Comparison of ENCODE assay signal across 9 mouse cellular contexts in genomic region chr9:44487441-44487840, GRCm38 (mm10). TPM values are rescaled to one million over a fixed set of nuclear protein-coding genes. Genes with fewer than 3 reads are reported as not detected.
DNase-seq lines count a peak whose midpoint lies in the region; ATAC-seq and TF ChIP-seq lines count a peak whose summit lies in the region.
"Had no signal": no experiment of that assay in that cellular context is flagged by ENCODE, and none has a peak within 500 bp of the region (broad histone marks: within the 10 kb centered on the region; RNA-seq: fewer than 3 reads in every experiment).

No protein-coding gene starts in this region.

- no peak for TF ChIP-seq CTCF in left cerebral cortex, adult 2 months (IDR thresholded peaks at IDR 0.05)
- TF ChIP-seq CTCF in kidney, postnatal 0 days (IDR thresholded peaks at IDR 0.05; ENCODE audit: low read depth), result no peak
- no peak for TF ChIP-seq CTCF in stomach, postnatal 0 days (IDR thresholded peaks at IDR 0.05; ENCODE audit: low read depth)

- intact Hi-C loops in left cerebral cortex, adult 2 months (cut with DNase I), result no loop called here

- peak in 1 of 2 experiments; percentile 26 for DNase-seq in left cerebral cortex, adult 2 months (ENCODE audit: extremely low spot score in 1 of 2, low spot score in 2 of 2)
- no peak for DNase-seq in left cerebral cortex, adult 9 months (ENCODE audit: low spot score in 2 of 2)
- DNase-seq in embryonic facial prominence, embryonic 14.5 days (ENCODE audit: low spot score), result peak; percentile 51
- no peak for DNase-seq in kidney, postnatal 0 days (ENCODE audit: low spot score)
- peak; percentile 87 for DNase-seq in lung, postnatal 14 days
- DNase-seq in stomach, postnatal 0 days (ENCODE audit: low spot score), result peak; percentile 92
- no peak for DNase-seq in natural killer cell, adult 2 months (ENCODE audit: low spot score in 2 of 2)

- peak overlapping the region; percentile 92 for H3K9ac ChIP-seq in embryonic facial prominence, embryonic 14.5 days (ENCODE audit: low read depth, low read length)
- peak overlapping the region; percentile 97 for H3K9ac ChIP-seq in heart, embryonic 15.5 days
- H3K9ac ChIP-seq in kidney, postnatal 0 days (ENCODE audit: low read depth, low read length), result peak overlapping the region; percentile 14
- peak overlapping the region; percentile 60 for H3K9ac ChIP-seq in stomach, postnatal 0 days (ENCODE audit: low read length)

- 0 out of 2 replicates have a peak, but pooled peaks cover 11% of the 10 kb centered on the region for H3K36me3 ChIP-seq in embryonic facial prominence, embryonic 14.5 days (ENCODE audit: control insufficient read depth, insufficient read depth, low read length)
- H3K36me3 ChIP-seq in heart, embryonic 15.5 days, result 0 out of 2 replicates have a peak, but pooled peaks cover 4% of the 10 kb centered on the region
- no peaks in the 10 kb centered on the region for H3K36me3 ChIP-seq in kidney, postnatal 0 days (ENCODE audit: insufficient read depth, low read length)
- H3K36me3 ChIP-seq in stomach, postnatal 0 days (ENCODE audit: control insufficient read depth, insufficient read depth, low read length), result no peaks in the 10 kb centered on the region

- no peak for ATAC-seq in embryonic facial prominence, embryonic 14.5 days (ENCODE audit: low read depth)
- peak; percentile 74 for ATAC-seq in heart, embryonic 15.5 days (replicated peaks; ENCODE audit: insufficient number of reproducible peaks, insufficient read depth, low FRiP score, low read depth)
- no peak for ATAC-seq in kidney, postnatal 0 days (replicated peaks; ENCODE audit: low FRiP score, low read depth)
- peak; percentile 67 for ATAC-seq in stomach, postnatal 0 days (ENCODE audit: low FRiP score, low TSS enrichment)

- H3K9me3 ChIP-seq in embryonic facial prominence, embryonic 14.5 days (ENCODE audit: control insufficient read depth, low read length), result no peaks in the 10 kb centered on the region
- H3K9me3 ChIP-seq in heart, embryonic 15.5 days (replicated peaks), result no peaks in the 10 kb centered on the region
- H3K9me3 ChIP-seq in kidney, postnatal 0 days (replicated peaks; ENCODE audit: low read length), result no peaks in the 10 kb centered on the region
- no peaks in the 10 kb centered on the region for H3K9me3 ChIP-seq in stomach, postnatal 0 days (ENCODE audit: control insufficient read depth, low read length)

- peak overlapping the region; percentile 63; the same call in 1 of the 2 replicates for H3K27ac ChIP-seq in left cerebral cortex, adult 2 months
- peak overlapping the region; percentile 92 for H3K27ac ChIP-seq in embryonic facial prominence, embryonic 14.5 days (replicated peaks; ENCODE audit: low read depth, low read length)
- peak overlapping the region; percentile 93 for H3K27ac ChIP-seq in heart, embryonic 15.5 days
- peak overlapping the region; percentile 95 for H3K27ac ChIP-seq in kidney, postnatal 0 days
- H3K27ac ChIP-seq in stomach, postnatal 0 days (replicated peaks), result peak overlapping the region; percentile 98

- no peak for TF ChIP-seq EP300 in stomach, postnatal 0 days (optimal IDR thresholded peaks at IDR 0.05)

- H3K4me1 ChIP-seq in embryonic facial prominence, embryonic 14.5 days (ENCODE audit: control insufficient read depth, insufficient read depth, low read length), result peaks cover 65% of the 10 kb centered on the region
- H3K4me1 ChIP-seq in heart, embryonic 15.5 days (replicated peaks), result peaks cover 86% of the 10 kb centered on the region
- H3K4me1 ChIP-seq in kidney, postnatal 0 days (replicated peaks; ENCODE audit: insufficient read depth, low read length), result peaks cover 79% of the 10 kb centered on the region
- peaks cover 45% of the 10 kb centered on the region for H3K4me1 ChIP-seq in stomach, postnatal 0 days (replicated peaks; ENCODE audit: control insufficient read depth, insufficient read depth)

- H3K4me3 ChIP-seq in left cerebral cortex, adult 2 months, result no peak overlapping the region
- H3K4me3 ChIP-seq in embryonic facial prominence, embryonic 14.5 days (ENCODE audit: low read depth, low read length), result peak overlapping the region; percentile 82
- H3K4me3 ChIP-seq in heart, embryonic 15.5 days, result peak overlapping the region; percentile 87
- H3K4me3 ChIP-seq in kidney, postnatal 0 days (replicated peaks; ENCODE audit: low read depth, low read length), result peak overlapping the region; percentile 96; the same call in 1 of the 2 replicates
- peak overlapping the region; percentile 99 for H3K4me3 ChIP-seq in stomach, postnatal 0 days (ENCODE audit: low read depth, low read length)

- no peaks in the 10 kb centered on the region for H3K27me3 ChIP-seq in embryonic facial prominence, embryonic 14.5 days (replicated peaks; ENCODE audit: control insufficient read depth, insufficient read depth, low read length)
- H3K27me3 ChIP-seq in heart, embryonic 15.5 days, result no peaks in the 10 kb centered on the region
- no peaks in the 10 kb centered on the region for H3K27me3 ChIP-seq in kidney, postnatal 0 days (ENCODE audit: insufficient read depth, low read length)
- H3K27me3 ChIP-seq in stomach, postnatal 0 days (ENCODE audit: control insufficient read depth, insufficient read depth, low read length), result no peaks in the 10 kb centered on the region

- peak overlapping the region; percentile 70 for H3K4me2 ChIP-seq in embryonic facial prominence, embryonic 14.5 days (ENCODE audit: low read depth, low read length)
- H3K4me2 ChIP-seq in heart, embryonic 15.5 days, result peak overlapping the region; percentile 85
- peak overlapping the region; percentile 77 for H3K4me2 ChIP-seq in kidney, postnatal 0 days (ENCODE audit: low read length)
- peak overlapping the region; percentile 77 for H3K4me2 ChIP-seq in stomach, postnatal 0 days (replicated peaks; ENCODE audit: low read depth)

- 10% methylated on average over 7 of the region's 7 CpGs for WGBS in embryonic facial prominence, embryonic 14.5 days
- WGBS in heart, embryonic 15.5 days, result 8% methylated on average over 7 of the region's 7 CpGs
- WGBS in kidney, postnatal 0 days, result 9% methylated on average over 7 of the region's 7 CpGs
- WGBS in stomach, postnatal 0 days, result 5% methylated on average over 7 of the region's 7 CpGs

RNA-seq across cellular contexts. Expression of gene Bcl9l, which starts 4.8 kb away (rescaled TPM):
- 10 to 100 TPM; 58.6 to 63.4 TPM for total RNA-seq in left cerebral cortex, adult 2 months (2021)
- 16.9 and 18.7 TPM in 2 replicates for polyA plus RNA-seq in embryonic facial prominence, embryonic 14.5 days (2014; fragmentation: Nextera tagmentation; extraction: Ambion mirVana)
- 9.1 and 12.6 TPM in 2 replicates for polyA plus RNA-seq in heart, embryonic 15.5 days (2015; fragmentation: Nextera tagmentation; extraction: Ambion mirVana)
- polyA plus RNA-seq in kidney, postnatal 0 days (2015; fragmentation: Nextera tagmentation; extraction: Ambion mirVana), result 8.7 and 9.1 TPM in 2 replicates
- polyA plus RNA-seq in stomach, postnatal 0 days (2015; fragmentation: Nextera tagmentation; extraction: Ambion mirVana), result 5.2 and 6.1 TPM in 2 replicates

RNA-seq across cellular contexts. Expression of gene Upk2, which starts 32.7 kb away (rescaled TPM):
- not detected for total RNA-seq in left cerebral cortex, adult 2 months (2021)
- 1.7 and 2.3 TPM in 2 replicates for polyA plus RNA-seq in embryonic facial prominence, embryonic 14.5 days (2014; fragmentation: Nextera tagmentation; extraction: Ambion mirVana)
- 0.63 TPM in 1 of 2 replicates, not detected in the other for polyA plus RNA-seq in heart, embryonic 15.5 days (2015; fragmentation: Nextera tagmentation; extraction: Ambion mirVana)
- polyA plus RNA-seq in kidney, postnatal 0 days (2015; fragmentation: Nextera tagmentation; extraction: Ambion mirVana), result 19.9 and 27.8 TPM in 2 replicates
- polyA plus RNA-seq in stomach, postnatal 0 days (2015; fragmentation: Nextera tagmentation; extraction: Ambion mirVana), result 5.4 and 7.0 TPM in 2 replicates

RNA-seq across cellular contexts. Expression of gene Foxr1, which starts 46.5 kb away (rescaled TPM):
- total RNA-seq in left cerebral cortex, adult 2 months (2021), result not detected
- not detected in 2 replicates for polyA plus RNA-seq in embryonic facial prominence, embryonic 14.5 days (2014; fragmentation: Nextera tagmentation; extraction: Ambion mirVana)
- not detected in 2 replicates for polyA plus RNA-seq in heart, embryonic 15.5 days (2015; fragmentation: Nextera tagmentation; extraction: Ambion mirVana)
- polyA plus RNA-seq in kidney, postnatal 0 days (2015; fragmentation: Nextera tagmentation; extraction: Ambion mirVana), result not detected in 2 replicates
- polyA plus RNA-seq in stomach, postnatal 0 days (2015; fragmentation: Nextera tagmentation; extraction: Ambion mirVana), result 0.05 TPM in 1 of 2 replicates, not detected in the other
- total RNA-seq: gastrocnemius, adult 8-10 months had no signal

Comparison
In these comparisons a context has a peak if more than half of its experiments do, and no peak if none do; other contexts are left out.
1. DNase-seq: peak in embryonic facial prominence, embryonic 14.5 days (single experiment), lung, postnatal 14 days (single experiment) and stomach, postnatal 0 days (single experiment); none in left cerebral cortex, adult 9 months (0 of 2), kidney, postnatal 0 days (single experiment) and natural killer cell, adult 2 months (0 of 2).
2. ATAC-seq: peak in heart, embryonic 15.5 days (single experiment) and stomach, postnatal 0 days (single experiment); none in embryonic facial prominence, embryonic 14.5 days (single experiment) and kidney, postnatal 0 days (single experiment).
3. H3K9ac ChIP-seq: peak in every context shown above with its lines; median percentile 97 in heart, embryonic 15.5 days; 92 in embryonic facial prominence, embryonic 14.5 days; 60 in stomach, postnatal 0 days; 14 in kidney, postnatal 0 days.
4. Peak in every context shown above with its lines, with median percentiles within 50 percentile points of each other: H3K27ac ChIP-seq and H3K4me2 ChIP-seq.